Mouse (Mus musculus): ENCODE data around the gene Ttc9c. TPM values are rescaled to one million over a fixed set of nuclear protein-coding genes. Genes with fewer than 3 reads are reported as not detected.

Ttc9c gene
- polyA plus RNA-seq (2015; fragmentation: Nextera tagmentation; extraction: Ambion mirVana), result 21.6 and 22.9 TPM in 2 replicates

GRCm38 (mm10) chr19:8818801-8819595 is at the start of gene Ttc9c:
TSS of gene Ttc9c (minus strand) at chr19:8819333.
- no peaks in the 10 kb centered on the region for H3K27me3 ChIP-seq (ENCODE audit: control insufficient read depth, insufficient read depth, low read depth, low read length)
- peak within 1 kb of the TSS; percentile 100 for H3K4me3 ChIP-seq (ENCODE audit: low read depth, low read length)
- ATAC-seq (ENCODE audit: low read depth), result peak; percentile 76
- peaks cover 34% of the 10 kb centered on the region for H3K36me3 ChIP-seq (ENCODE audit: control insufficient read depth, insufficient read depth)
- peak within 1 kb of the TSS; percentile 99 for H3K9ac ChIP-seq (ENCODE audit: low read depth, low read length)
- H3K4me2 ChIP-seq (ENCODE audit: low read depth, low read length), result peak within 1 kb of the TSS; percentile 93
- H3K27ac ChIP-seq (ENCODE audit: low read length), result peak within 1 kb of the TSS; percentile 100
- peaks cover 31% of the 10 kb centered on the region for H3K4me1 ChIP-seq (ENCODE audit: control insufficient read depth, low read depth, low read length)
- under 1% methylated on average over 33 of the region's 33 CpGs for WGBS (ENCODE audit: insufficient replicate concordance)
- H3K9me3 ChIP-seq (replicated peaks; ENCODE audit: control insufficient read depth, low read length), result no peaks in the 10 kb centered on the region

GRCm38 (mm10) chr19:8864265-8864664 is 45.1 kb upstream of the Ttc9c start:
- Histone ChIP-seq H3K36me3 (ENCODE audit: control insufficient read depth, insufficient read depth) (no peaks in the 10 kb centered on the region), H3K27me3 (ENCODE audit: control insufficient read depth, insufficient read depth, low read depth, low read length) (no peaks in the 10 kb centered on the region; the same call in 1 of the 2 replicates), H3K9me3 (replicated peaks; ENCODE audit: control insufficient read depth, low read length) (no peaks in the 10 kb centered on the region), H3K4me1 (ENCODE audit: control insufficient read depth, low read depth, low read length) (no peaks in the 10 kb centered on the region; the same call in 1 of the 2 replicates), H3K27ac (ENCODE audit: low read length) (no peak overlapping the region), H3K4me3 (ENCODE audit: low read depth, low read length) (no peak overlapping the region), H3K4me2 (ENCODE audit: low read depth, low read length) (no peak overlapping the region), H3K9ac (ENCODE audit: low read depth, low read length) (no peak overlapping the region)
- ATAC-seq (ENCODE audit: low read depth), result no peak
- 66% methylated on average over 6 of the region's 6 CpGs for WGBS (ENCODE audit: insufficient replicate concordance)

- H3K9me3 ChIP-seq (replicated peaks; ENCODE audit: control insufficient read depth, low read length), result no peaks in the 10 kb centered on the region
- H3K36me3 ChIP-seq (ENCODE audit: control insufficient read depth, insufficient read depth), result no peaks in the 10 kb centered on the region
- no peaks in the 10 kb centered on the region for H3K4me1 ChIP-seq (ENCODE audit: control insufficient read depth, low read depth, low read length)
- WGBS (ENCODE audit: insufficient replicate concordance), result 13% methylated on average over 1 of the region's 1 CpGs
- H3K4me2 ChIP-seq (ENCODE audit: low read depth, low read length), result no peak overlapping the region
- no peaks in the 10 kb centered on the region; the same call in 1 of the 2 replicates for H3K27me3 ChIP-seq (ENCODE audit: control insufficient read depth, insufficient read depth, low read depth, low read length)
- peak; percentile 47; the same call in 1 of the 2 replicates for ATAC-seq (ENCODE audit: low read depth)
- H3K27ac ChIP-seq (ENCODE audit: low read length), result no peak overlapping the region
- no peak overlapping the region for H3K4me3 ChIP-seq (ENCODE audit: low read depth, low read length)
- no peak overlapping the region for H3K9ac ChIP-seq (ENCODE audit: low read depth, low read length)
Measured at GRCm38 (mm10) chr19:8859018-8859417, 39.9 kb upstream of the Ttc9c start.

- ATAC-seq (ENCODE audit: low read depth), result no peak
- Histone ChIP-seq H3K9ac (ENCODE audit: low read depth, low read length) (no peak overlapping the region), H3K27ac (ENCODE audit: low read length) (no peak overlapping the region), H3K9me3 (replicated peaks; ENCODE audit: control insufficient read depth, low read length) (no peaks in the 10 kb centered on the region), H3K4me1 (ENCODE audit: control insufficient read depth, low read depth, low read length) (no peaks in the 10 kb centered on the region), H3K27me3 (ENCODE audit: control insufficient read depth, insufficient read depth, low read depth, low read length) (no peaks in the 10 kb centered on the region; the same call in 1 of the 2 replicates), H3K4me3 (ENCODE audit: low read depth, low read length) (no peak overlapping the region), H3K4me2 (ENCODE audit: low read depth, low read length) (no peak overlapping the region), H3K36me3 (ENCODE audit: control insufficient read depth, insufficient read depth) (no peaks in the 10 kb centered on the region)
- WGBS (ENCODE audit: insufficient replicate concordance), result 29% methylated on average over 4 of the region's 4 CpGs
Measured at GRCm38 (mm10) chr19:8857689-8858088, 38.6 kb upstream of the Ttc9c start.

- no peak overlapping the region for H3K4me3 ChIP-seq (ENCODE audit: low read depth, low read length)
- no peak overlapping the region for H3K9ac ChIP-seq (ENCODE audit: low read depth, low read length)
- no peaks in the 10 kb centered on the region for H3K4me1 ChIP-seq (ENCODE audit: control insufficient read depth, low read depth, low read length)
- no peaks in the 10 kb centered on the region for H3K9me3 ChIP-seq (replicated peaks; ENCODE audit: control insufficient read depth, low read length)
- H3K4me2 ChIP-seq (ENCODE audit: low read depth, low read length), result no peak overlapping the region
- no peaks in the 10 kb centered on the region for H3K36me3 ChIP-seq (ENCODE audit: control insufficient read depth, insufficient read depth)
- no peak overlapping the region for H3K27ac ChIP-seq (ENCODE audit: low read length)
- no peak for ATAC-seq (ENCODE audit: low read depth)
- H3K27me3 ChIP-seq (ENCODE audit: control insufficient read depth, insufficient read depth, low read depth, low read length), result no peaks in the 10 kb centered on the region; the same call in 1 of the 2 replicates
- WGBS (ENCODE audit: insufficient replicate concordance), result 62% methylated on average over 3 of the region's 3 CpGs
Measured at GRCm38 (mm10) chr19:8853117-8853516, 34.0 kb upstream of the Ttc9c start.

GRCm38 (mm10) chr19:8852236-8852928 is 33.2 kb upstream of the Ttc9c start:
- Histone ChIP-seq H3K4me3 (ENCODE audit: low read depth, low read length) (no peak overlapping the region), H3K27ac (ENCODE audit: low read length) (no peak overlapping the region), H3K4me2 (ENCODE audit: low read depth, low read length) (no peak overlapping the region), H3K9ac (ENCODE audit: low read depth, low read length) (no peak overlapping the region), H3K36me3 (ENCODE audit: control insufficient read depth, insufficient read depth) (no peaks in the 10 kb centered on the region; the same call in 1 of the 2 replicates), H3K27me3 (ENCODE audit: control insufficient read depth, insufficient read depth, low read depth, low read length) (no peaks in the 10 kb centered on the region; the same call in 1 of the 2 replicates), H3K4me1 (ENCODE audit: control insufficient read depth, low read depth, low read length) (no peaks in the 10 kb centered on the region), H3K9me3 (replicated peaks; ENCODE audit: control insufficient read depth, low read length) (no peaks in the 10 kb centered on the region)
- ATAC-seq (ENCODE audit: low read depth), result no peak
- WGBS (ENCODE audit: insufficient replicate concordance), result 57% methylated on average over 10 of the region's 10 CpGs

- H3K4me3 ChIP-seq (ENCODE audit: low read depth, low read length), result no peak overlapping the region
- H3K4me1 ChIP-seq (ENCODE audit: control insufficient read depth, low read depth, low read length), result no peaks in the 10 kb centered on the region
- H3K9me3 ChIP-seq (replicated peaks; ENCODE audit: control insufficient read depth, low read length), result no peaks in the 10 kb centered on the region
- no peaks in the 10 kb centered on the region; the same call in 1 of the 2 replicates for H3K27me3 ChIP-seq (ENCODE audit: control insufficient read depth, insufficient read depth, low read depth, low read length)
- no peak for ATAC-seq (ENCODE audit: low read depth)
- H3K27ac ChIP-seq (ENCODE audit: low read length), result no peak overlapping the region
- no peak overlapping the region for H3K9ac ChIP-seq (ENCODE audit: low read depth, low read length)
- no peak overlapping the region for H3K4me2 ChIP-seq (ENCODE audit: low read depth, low read length)
- 50% methylated on average over 7 of the region's 7 CpGs for WGBS (ENCODE audit: insufficient replicate concordance)
- peaks cover 1% of the 10 kb centered on the region; the same call in 1 of the 2 replicates for H3K36me3 ChIP-seq (ENCODE audit: control insufficient read depth, insufficient read depth)
Measured at GRCm38 (mm10) chr19:8851639-8852038, 32.5 kb upstream of the Ttc9c start.

- Histone ChIP-seq H3K9ac (ENCODE audit: low read depth, low read length) (no peak within 1 kb of the TSS), H3K4me2 (ENCODE audit: low read depth, low read length) (no peak within 1 kb of the TSS), H3K9me3 (replicated peaks; ENCODE audit: control insufficient read depth, low read length) (no peaks in the 10 kb centered on the region), H3K27ac (ENCODE audit: low read length) (no peak within 1 kb of the TSS), H3K36me3 (ENCODE audit: control insufficient read depth, insufficient read depth) (peaks cover 8% of the 10 kb centered on the region; the same call in 1 of the 2 replicates), H3K4me3 (ENCODE audit: low read depth, low read length) (no peak within 1 kb of the TSS), H3K27me3 (ENCODE audit: control insufficient read depth, insufficient read depth, low read depth, low read length) (no peaks in the 10 kb centered on the region), H3K4me1 (ENCODE audit: control insufficient read depth, low read depth, low read length) (no peaks in the 10 kb centered on the region)
- 42% methylated on average over 7 of the region's 7 CpGs for WGBS (ENCODE audit: insufficient replicate concordance)
- ATAC-seq (ENCODE audit: low read depth), result no peak
Measured at GRCm38 (mm10) chr19:8850402-8850901, 31.3 kb upstream of the Ttc9c start, which contains the start of gene Lrrn4cl. TSS of gene Lrrn4cl (plus strand) at chr19:8850768.

Measured in liver, embryonic 16.5 days (tissue).